Mouse (Mus musculus) testis, adult 2 months (tissue): ENCODE data around the gene Gprc5c. TPM values are rescaled to one million over a fixed set of nuclear protein-coding genes. Genes with fewer than 3 reads are reported as not detected.

Experiments used
- H3K27ac ChIP-seq: fragments of 200-500 bp; 2 replicates; pipeline ENCODE4 v1.5.1; 2012; ENCODE audit warnings: low read depth, low read length; ENCODE audit not compliant: control insufficient read depth, insufficient read depth
- H3K27me3 ChIP-seq: fragments of 200-500 bp; 2 replicates; pipeline ENCODE4 v1.6.1; 2012; ENCODE audit warnings: mild to moderate bottlenecking, low read length, moderate library complexity; ENCODE audit not compliant: control insufficient read depth, insufficient read depth
- H3K36me3 ChIP-seq: fragments of 200-500 bp; 2 replicates; pipeline ENCODE4 v1.6.1; 2012; ENCODE audit warnings: mild to moderate bottlenecking, low read length; ENCODE audit not compliant: control insufficient read depth, insufficient read depth
- H3K4me1 ChIP-seq: fragments of 200-500 bp; 2 replicates; pipeline ENCODE4 v1.6.1; 2012; ENCODE audit warnings: low read length; ENCODE audit not compliant: control insufficient read depth, insufficient read depth
- H3K4me3 ChIP-seq: fragments of 200-500 bp; 2 replicates; pipeline ENCODE4 v1.5.1; 2012; ENCODE audit warnings: low read depth, mild to moderate bottlenecking, low read length, moderate library complexity, mixed read lengths; ENCODE audit not compliant: control insufficient read depth
- CTCF ChIP-seq: fragments of 200-500 bp; IDR thresholded peaks from 2 replicates; pipeline ENCODE4 v1.5.1; 2012; ENCODE audit warnings: low read depth, mild to moderate bottlenecking, inconsistent platforms, low read length, moderate library complexity; ENCODE audit not compliant: control insufficient read depth, insufficient read depth, insufficient replicate concordance
- POLR2A ChIP-seq: fragments of 200-500 bp; IDR thresholded peaks from 2 replicates; pipeline ENCODE4 v1.6.1; 2012; ENCODE audit warnings: low read depth, mild to moderate bottlenecking, inconsistent platforms, low read length, moderate library complexity; ENCODE audit not compliant: control insufficient read depth
- polyA plus RNA-seq: library from polyadenylated mRNA; depleted of rRNA; stranded (reverse); fragments of >200 nt; gene quantifications from 2 replicates; pipeline ENCODE4 v1.2.3, GENCODE M21; 2012

Gene Gprc5c
- polyA plus RNA-seq, 1 experiment, result 0.36 TPM

GRCm38 (mm10) chr11:114822727-114823126 lies 28.2 kb upstream of the Gprc5c start:
- no peak overlapping the region for H3K4me3 ChIP-seq
- TF ChIP-seq CTCF, result no peak
- no peak for TF ChIP-seq POLR2A
- H3K27me3 ChIP-seq, result no peaks in the 10 kb centered on the region
- no peaks in the 10 kb centered on the region for H3K4me1 ChIP-seq
- H3K36me3 ChIP-seq, result no peaks in the 10 kb centered on the region
- H3K27ac ChIP-seq, result no peak overlapping the region

GRCm38 (mm10) chr11:114823199-114823725 lies 27.7 kb upstream of the Gprc5c start:
- Histone ChIP-seq H3K36me3 (no peaks in the 10 kb centered on the region), H3K4me1 (no peaks in the 10 kb centered on the region), H3K4me3 (no peak overlapping the region), H3K27ac (no peak overlapping the region), H3K27me3 (no peaks in the 10 kb centered on the region)
- TF ChIP-seq CTCF, result no peak
- no peak for TF ChIP-seq POLR2A

- Histone ChIP-seq H3K27ac (no peak overlapping the region), H3K4me3 (no peak overlapping the region), H3K36me3 (no peaks in the 10 kb centered on the region), H3K4me1 (peaks cover 14% of the 10 kb centered on the region), H3K27me3 (no peaks in the 10 kb centered on the region)
- TF ChIP-seq CTCF (no peak), POLR2A (no peak)
These were observed 24.3 kb upstream of the Gprc5c start for GRCm38 (mm10) chr11:114826686-114827085.

GRCm38 (mm10) chr11:114829499-114830432 lies 21.2 kb upstream of the Gprc5c start:
- Histone ChIP-seq H3K27ac (no peak overlapping the region), H3K4me3 (no peak overlapping the region), H3K4me1 (peaks cover 14% of the 10 kb centered on the region), H3K27me3 (no peaks in the 10 kb centered on the region), H3K36me3 (no peaks in the 10 kb centered on the region)
- TF ChIP-seq CTCF, result no peak
- TF ChIP-seq POLR2A, result no peak

- Histone ChIP-seq H3K4me1 (peaks cover 14% of the 10 kb centered on the region), H3K36me3 (no peaks in the 10 kb centered on the region), H3K27me3 (no peaks in the 10 kb centered on the region), H3K4me3 (no peak overlapping the region), H3K27ac (no peak overlapping the region)
- no peak for TF ChIP-seq POLR2A
- no peak for TF ChIP-seq CTCF
These were observed 20.5 kb upstream of the Gprc5c start for GRCm38 (mm10) chr11:114830433-114830773.

GRCm38 (mm10) chr11:114833166-114833565 lies 17.8 kb upstream of the Gprc5c start:
- no peak overlapping the region for H3K27ac ChIP-seq
- peaks cover 14% of the 10 kb centered on the region for H3K4me1 ChIP-seq

GRCm38 (mm10) chr11:114843818-114844463 lies 7.0 kb upstream of the Gprc5c start:
- Histone ChIP-seq H3K27me3 (no peaks in the 10 kb centered on the region), H3K4me1 (0 out of 2 replicates have a peak, but pooled peaks cover 2% of the 10 kb centered on the region), H3K27ac (no peak overlapping the region), H3K36me3 (no peaks in the 10 kb centered on the region), H3K4me3 (no peak overlapping the region)
- TF ChIP-seq POLR2A, result no peak
- no peak for TF ChIP-seq CTCF

More at GRCm38 (mm10) chr11:114833166-114833565, 17.8 kb upstream of the Gprc5c start:
- Histone ChIP-seq H3K36me3 (no peaks in the 10 kb centered on the region), H3K27me3 (no peaks in the 10 kb centered on the region), H3K4me3 (no peak overlapping the region)
- no peak for TF ChIP-seq POLR2A
- TF ChIP-seq CTCF, result no peak
